Mouse (Mus musculus): ENCODE results near the gene Riiad1.

DNA sequence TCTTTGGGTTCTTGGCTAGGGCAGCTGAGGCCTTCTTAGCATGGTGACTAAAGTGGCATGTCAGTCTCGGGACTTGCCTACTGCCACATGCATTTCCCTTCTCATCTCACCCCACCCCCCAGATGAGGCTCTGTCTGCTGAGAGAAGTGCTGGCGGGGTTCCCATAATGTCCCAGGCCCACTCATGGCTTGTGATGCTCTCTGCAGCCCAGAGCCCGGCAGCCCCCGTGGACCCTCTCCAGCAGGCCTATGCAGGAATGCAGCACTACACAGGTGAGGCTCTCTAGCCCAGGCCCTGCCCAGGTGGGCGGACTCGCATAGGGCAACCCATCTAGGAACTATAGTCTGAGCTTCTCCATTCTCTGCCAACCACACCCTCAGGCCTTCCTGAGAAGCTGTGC, 7.4 kb upstream of the Riiad1 start:
- TF ChIP-seq EP300 (IDR thresholded peaks at IDR 0.05; ENCODE audit: low read depth), result no peak
- TF ChIP-seq CTCF (IDR thresholded peaks at IDR 0.05; ENCODE audit: low read depth), result no peak

Measured in liver, postnatal 0 days (tissue).